ENCODE assay signal across 15 mouse cellular contexts in the genomic region with DNA sequence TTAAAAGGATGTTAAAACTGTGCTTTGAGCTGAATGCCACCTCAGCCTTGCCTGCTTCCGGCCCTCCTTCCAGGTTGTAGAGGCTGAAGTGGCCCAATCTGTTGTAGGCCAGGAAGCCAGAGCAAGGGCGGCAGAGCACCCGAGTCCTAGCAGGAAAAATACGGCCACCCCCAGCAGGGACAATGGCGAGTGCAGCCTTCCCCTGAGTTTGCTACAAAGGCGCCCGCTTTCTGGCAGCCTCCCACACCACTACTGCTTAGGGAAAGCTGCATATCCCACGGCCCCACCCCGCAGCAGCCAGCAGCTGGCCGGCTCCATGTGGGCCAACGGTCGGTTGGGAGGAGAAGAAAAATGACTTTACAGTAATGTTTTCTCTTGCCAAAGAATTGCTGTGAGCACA.
DNase-seq lines count a peak whose midpoint lies in the region; ATAC-seq and TF ChIP-seq lines count a peak whose summit lies in the region.
"Had no signal": no experiment of that assay in that cellular context is flagged by ENCODE, and none has a peak within 500 bp of the region (broad histone marks: within the 10 kb centered on the region; RNA-seq: fewer than 3 reads in every experiment).

No protein-coding gene starts in this region.

- peak; percentile 13 for DNase-seq in adrenal gland, postnatal 10 days
- DNase-seq in adrenal gland, adult 18-20 months (ENCODE audit: low spot score in 2 of 2), result no peak
- DNase-seq in heart, adult 2 months, result peak; percentile 9 to 43
- peak; percentile 2 for DNase-seq in midbrain, embryonic 14.5 days
- DNase-seq in gastrocnemius, postnatal 14 days, result peak; percentile 19
- DNase-seq in thymus, postnatal 0 days (ENCODE audit: low spot score), result no peak
- DNase-seq: cerebellum, postnatal 36 days; layer of hippocampus, adult 9-11 months; spleen, adult 18-20 months; thymus, adult 18-20 months had no signal

- ATAC-seq in heart, embryonic 11.5 days (replicated peaks; ENCODE audit: insufficient number of reproducible peaks, low FRiP score, low TSS enrichment), result no peak
- ATAC-seq in midbrain, embryonic 14.5 days (ENCODE audit: low FRiP score, low TSS enrichment), result no peak
- ATAC-seq in midbrain, embryonic 13.5 days, result no peak
- ATAC-seq: hindbrain, embryonic 16.5 days had no signal

- no peak overlapping the region for H3K27ac ChIP-seq in heart, adult 2 months
- H3K27ac ChIP-seq in heart, embryonic 11.5 days (ENCODE audit: low read depth, low read length), result no peak overlapping the region
- no peak overlapping the region for H3K27ac ChIP-seq in midbrain, embryonic 14.5 days (replicated peaks; ENCODE audit: low read depth, low read length)
- no peak overlapping the region for H3K27ac ChIP-seq in midbrain, embryonic 13.5 days
- H3K27ac ChIP-seq: kidney, embryonic 15.5 days; limb, embryonic 10.5 days had no signal

- H3K36me3 ChIP-seq in heart, adult 2 months (ENCODE audit: control insufficient read depth, insufficient read depth, low read length), result no peaks in the 10 kb centered on the region
- H3K36me3 ChIP-seq in heart, embryonic 11.5 days (ENCODE audit: control insufficient read depth, insufficient read depth, low read length), result no peaks in the 10 kb centered on the region
- no peaks in the 10 kb centered on the region for H3K36me3 ChIP-seq in midbrain, embryonic 14.5 days (ENCODE audit: control insufficient read depth, insufficient read depth, low read length)
- H3K36me3 ChIP-seq in midbrain, embryonic 13.5 days, result no peaks in the 10 kb centered on the region
- H3K36me3 ChIP-seq: kidney, embryonic 15.5 days; limb, embryonic 10.5 days had no signal

- no peaks in the 10 kb centered on the region for H3K79me2 ChIP-seq in heart, adult 2 months (replicated peaks; ENCODE audit: control insufficient read depth, insufficient read depth, low read length)

- TF ChIP-seq POLR2A in heart, adult 2 months (IDR thresholded peaks at IDR 0.05; ENCODE audit: insufficient read depth, low read depth, low read length), result no peak

- no peak overlapping the region for H3K9ac ChIP-seq in heart, adult 2 months (ENCODE audit: low read depth, low read length)
- H3K9ac ChIP-seq in heart, embryonic 11.5 days (ENCODE audit: low read depth, low read length), result no peak overlapping the region
- no peak overlapping the region for H3K9ac ChIP-seq in midbrain, embryonic 14.5 days (replicated peaks; ENCODE audit: low read length)
- H3K9ac ChIP-seq in midbrain, embryonic 13.5 days (replicated peaks), result no peak overlapping the region
- H3K9ac ChIP-seq: kidney, embryonic 15.5 days had no signal

- H3K27me3 ChIP-seq in heart, adult 2 months (ENCODE audit: control insufficient read depth, insufficient read depth, low read length), result no peaks in the 10 kb centered on the region
- H3K27me3 ChIP-seq in heart, embryonic 11.5 days (ENCODE audit: control insufficient read depth, insufficient read depth, low read length), result no peaks in the 10 kb centered on the region
- H3K27me3 ChIP-seq in midbrain, embryonic 14.5 days (ENCODE audit: control insufficient read depth, insufficient read depth, low read length), result no peaks in the 10 kb centered on the region
- H3K27me3 ChIP-seq in midbrain, embryonic 13.5 days, result no peaks in the 10 kb centered on the region
- H3K27me3 ChIP-seq: kidney, embryonic 15.5 days had no signal

- no peak overlapping the region for H3K4me2 ChIP-seq in heart, embryonic 11.5 days
- no peak overlapping the region for H3K4me2 ChIP-seq in midbrain, embryonic 14.5 days (ENCODE audit: low read length)
- H3K4me2 ChIP-seq in midbrain, embryonic 13.5 days (replicated peaks), result no peak overlapping the region
- H3K4me2 ChIP-seq: kidney, embryonic 15.5 days had no signal

- H3K4me1 ChIP-seq in heart, adult 2 months (ENCODE audit: control insufficient read depth, insufficient read depth, low read length), result no peaks in the 10 kb centered on the region
- no peaks in the 10 kb centered on the region for H3K4me1 ChIP-seq in heart, embryonic 11.5 days (ENCODE audit: control insufficient read depth, insufficient read depth, low read length)
- H3K4me1 ChIP-seq in midbrain, embryonic 14.5 days (ENCODE audit: control insufficient read depth, insufficient read depth, low read length), result no peaks in the 10 kb centered on the region
- H3K4me1 ChIP-seq in midbrain, embryonic 13.5 days (replicated peaks), result no peaks in the 10 kb centered on the region
- H3K4me1 ChIP-seq: kidney, embryonic 15.5 days; limb, embryonic 10.5 days had no signal

- TF ChIP-seq CTCF in heart, adult 2 months (IDR thresholded peaks at IDR 0.05), result no peak

- intact Hi-C loops in heart, adult 2 months (cut with DNase I), result no loop called here
- intact Hi-C loops in gastrocnemius, postnatal 14 days (cut with DNase I; ENCODE audit: low total_unique reads), result no loop called here

- TF ChIP-seq EP300 in heart, adult 2 months (IDR thresholded peaks at IDR 0.05; ENCODE audit: insufficient read depth, low read depth, low read length), result no peak

- H3K9me3 ChIP-seq in heart, embryonic 11.5 days (replicated peaks; ENCODE audit: control insufficient read depth, low read length), result no peaks in the 10 kb centered on the region
- H3K9me3 ChIP-seq in midbrain, embryonic 14.5 days (ENCODE audit: control insufficient read depth, low read length), result no peaks in the 10 kb centered on the region
- no peaks in the 10 kb centered on the region for H3K9me3 ChIP-seq in midbrain, embryonic 13.5 days
- H3K9me3 ChIP-seq: kidney, embryonic 15.5 days; limb, embryonic 10.5 days had no signal

- 59% methylated on average over 12 of the region's 12 CpGs for WGBS in heart, adult 2 months
- WGBS in heart, embryonic 11.5 days (ENCODE audit: insufficient replicate concordance), result 62% methylated on average over 12 of the region's 12 CpGs
- WGBS in midbrain, embryonic 14.5 days, result 42% methylated on average over 12 of the region's 12 CpGs
- WGBS in midbrain, embryonic 13.5 days, result 34% methylated on average over 12 of the region's 12 CpGs

- H3K4me3 ChIP-seq in heart, adult 2 months, result no peak overlapping the region
- H3K4me3 ChIP-seq in heart, embryonic 11.5 days (ENCODE audit: low read depth, low read length), result no peak overlapping the region
- no peak overlapping the region for H3K4me3 ChIP-seq in midbrain, embryonic 14.5 days (replicated peaks; ENCODE audit: low read depth, low read length)
- no peak overlapping the region for H3K4me3 ChIP-seq in midbrain, embryonic 13.5 days (replicated peaks)
- H3K4me3 ChIP-seq: kidney, embryonic 15.5 days; limb, embryonic 10.5 days had no signal

Comparison
In these comparisons a context has a peak if more than half of its experiments do, and no peak if none do; other contexts are left out.
1. DNase-seq: peak in adrenal gland, postnatal 10 days (single experiment), heart, adult 2 months (2 of 2), midbrain, embryonic 14.5 days (single experiment) and gastrocnemius, postnatal 14 days (single experiment); none in adrenal gland, adult 18-20 months (0 of 2) and thymus, postnatal 0 days (single experiment).